Mouse (Mus musculus) embryo, embryonic 10.5 days (tissue): ENCODE results near the gene Rbm44.

ENCODE experiments used
- DNase-seq: peaks from one replicate; pipeline ENCODE4 v3.0.0-alpha.2; 2015; ENCODE audit warnings: low spot score

Rbm44 gene

DNA sequence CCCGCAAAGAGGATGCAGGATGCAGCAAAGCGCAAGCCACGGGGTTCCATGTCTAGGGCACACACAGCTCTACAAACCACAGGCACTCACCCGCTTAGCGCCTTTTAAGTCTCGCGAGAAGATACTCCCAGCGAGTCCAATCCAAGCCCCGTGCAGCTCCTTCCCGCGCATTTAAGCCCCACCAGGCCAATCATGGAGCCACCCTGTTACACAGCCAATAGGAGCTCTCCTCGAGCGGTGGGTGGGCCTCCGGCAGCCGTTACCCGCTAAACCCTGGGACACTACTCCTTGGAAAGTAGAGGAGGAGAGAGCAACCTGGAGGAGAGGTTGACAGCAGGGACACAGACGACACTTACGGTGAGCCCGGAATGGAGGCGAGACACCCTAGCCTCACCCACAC, at the start of gene Rbm44:
Rbm44 (plus strand) TSS at position 277 of the 400 bp plus-strand sequence.
- DNase-seq, result peak; percentile 16

DNA sequence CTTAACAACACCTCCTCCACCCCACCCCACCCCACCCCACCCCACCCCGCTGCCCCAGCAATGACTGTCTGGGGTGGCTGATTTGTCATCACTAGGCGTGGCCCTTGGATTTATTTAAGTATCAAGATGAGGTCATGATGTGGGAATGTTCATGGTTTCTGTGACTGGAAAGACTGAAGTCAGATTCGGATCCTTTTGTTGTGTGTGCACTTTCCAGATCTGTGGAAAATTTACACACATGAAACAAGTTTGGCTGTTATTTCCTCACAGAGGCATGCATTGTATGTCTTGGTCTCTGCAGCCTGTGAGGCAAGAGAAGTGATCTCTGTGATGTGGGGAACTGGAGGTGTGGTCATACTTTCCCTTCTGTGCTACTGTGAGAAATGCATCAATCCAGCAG, 49.6 kb upstream of the Rbm44 start:
- no peak for DNase-seq

DNA sequence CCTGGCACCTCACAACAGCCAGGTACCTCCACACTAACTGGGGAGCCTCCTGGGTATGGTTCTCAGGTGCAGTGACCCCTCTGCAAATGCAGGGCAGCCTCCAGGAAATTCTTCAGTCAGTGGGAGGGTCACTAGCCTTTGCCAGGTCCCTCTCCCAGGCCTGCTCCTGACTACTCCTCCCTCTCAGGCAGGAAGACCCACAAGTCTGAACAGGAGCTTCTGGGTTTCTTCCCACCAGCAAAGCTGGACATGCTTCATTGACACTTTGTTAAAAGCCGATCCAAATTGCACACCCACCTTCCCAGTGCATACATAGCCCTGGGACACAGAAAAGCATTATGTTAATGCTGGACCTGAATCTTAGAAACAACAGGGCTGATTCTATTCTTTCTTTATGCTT, 49.0 kb upstream of the Rbm44 start:
- DNase-seq, result no peak

DNA sequence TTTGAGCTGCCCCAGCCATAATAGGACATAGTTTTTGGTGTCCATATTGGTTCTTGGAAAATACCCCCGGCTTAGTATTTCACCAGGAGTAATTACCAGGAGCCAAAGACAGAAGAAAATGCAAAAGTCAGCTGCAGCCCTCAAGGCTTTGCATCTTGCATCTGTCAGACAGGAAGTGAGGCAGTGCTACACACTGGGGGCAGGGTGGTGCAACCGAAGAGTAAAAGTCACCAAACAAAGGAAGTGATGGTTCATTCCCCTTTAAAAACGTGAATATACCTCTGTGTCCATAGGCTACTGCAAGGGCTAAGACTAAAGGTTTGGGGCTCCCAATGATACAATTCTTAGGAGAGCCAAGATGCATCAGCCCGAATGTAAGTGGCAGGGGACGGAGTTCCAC, 48.4 kb upstream of the Rbm44 start:
- no peak for DNase-seq

DNA sequence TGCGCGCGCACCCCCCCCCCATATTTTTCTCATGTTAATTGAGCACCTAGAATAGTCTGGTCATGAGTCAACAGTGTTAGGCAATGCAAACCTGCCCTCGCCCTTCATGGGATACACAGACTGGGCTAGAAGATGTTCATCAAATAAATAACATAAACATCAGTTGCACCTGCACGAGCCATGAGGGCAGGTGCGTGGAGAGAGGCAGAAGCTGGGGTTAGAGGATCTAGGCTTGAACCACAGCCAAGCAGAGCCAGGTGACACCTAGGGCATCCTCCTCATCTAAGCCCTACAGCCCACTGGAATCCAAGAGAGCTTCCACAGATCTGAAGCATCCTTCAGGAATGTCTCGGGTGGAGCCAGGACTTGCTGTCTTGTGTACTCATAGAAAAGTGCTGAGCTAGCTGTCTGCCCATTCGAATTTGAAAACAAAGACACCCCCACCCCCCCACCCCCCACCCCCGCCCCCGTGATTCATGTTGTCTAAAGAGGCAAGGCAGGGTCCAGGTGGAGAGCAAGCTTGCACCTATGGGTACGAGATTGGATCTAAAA, 47.5 kb upstream of the Rbm44 start:
- DNase-seq, result no peak

DNA sequence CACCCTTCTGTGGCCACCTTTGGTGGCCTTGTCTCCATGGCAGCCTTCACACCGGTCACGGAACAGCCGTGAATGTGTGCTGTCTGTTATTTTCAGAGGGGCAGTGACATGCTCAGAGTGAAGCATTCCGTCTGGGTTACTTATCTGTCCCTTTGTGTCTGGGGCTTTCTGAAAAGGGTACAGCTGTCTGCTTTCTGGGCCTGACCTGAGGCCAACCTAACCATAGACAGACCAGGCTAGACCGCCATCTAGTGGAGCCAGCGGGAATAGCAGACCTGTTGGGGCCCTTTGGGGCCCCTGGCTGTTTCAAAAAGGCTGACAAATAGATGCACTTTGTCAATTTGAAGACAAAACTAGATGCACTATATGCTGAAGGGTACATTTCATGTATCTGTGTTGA, 46.0 kb upstream of the Rbm44 start:
- DNase-seq, result peak; percentile 81

DNA sequence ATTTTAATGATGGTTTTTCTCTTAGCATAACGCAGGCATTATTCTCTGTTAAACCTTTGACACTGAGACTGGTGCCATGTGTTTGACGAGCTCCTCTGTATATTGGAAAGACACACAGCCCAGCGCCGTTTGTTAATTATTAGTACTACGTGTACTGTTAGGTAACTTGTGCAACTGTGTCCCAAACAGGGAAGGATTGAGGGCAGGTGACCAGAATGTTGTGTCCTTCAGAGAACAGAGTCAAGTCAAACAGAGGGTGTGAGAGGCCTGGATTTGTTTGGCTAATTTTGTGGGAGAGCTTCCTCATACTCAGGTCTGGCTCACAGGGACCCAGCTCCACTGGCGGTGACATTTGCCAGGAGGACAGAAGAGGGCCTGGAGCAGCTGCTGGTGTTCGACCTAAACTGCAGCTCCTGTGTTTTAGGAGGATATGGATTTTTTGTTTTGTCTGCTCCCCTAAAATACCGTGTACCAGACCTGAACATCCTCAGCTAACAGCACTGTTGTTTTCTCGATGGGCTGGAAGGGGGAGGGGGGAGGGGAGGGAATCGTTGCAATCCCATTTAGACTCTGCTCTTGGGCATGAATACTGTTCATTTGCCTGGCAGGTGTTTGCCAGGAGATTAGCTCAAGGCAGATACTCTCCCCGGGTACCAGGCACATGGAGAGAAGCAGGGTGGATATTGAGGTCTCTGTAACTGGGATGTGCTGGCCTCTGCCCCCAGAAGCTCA, 43.0 kb upstream of the Rbm44 start:
- no peak for DNase-seq

DNA sequence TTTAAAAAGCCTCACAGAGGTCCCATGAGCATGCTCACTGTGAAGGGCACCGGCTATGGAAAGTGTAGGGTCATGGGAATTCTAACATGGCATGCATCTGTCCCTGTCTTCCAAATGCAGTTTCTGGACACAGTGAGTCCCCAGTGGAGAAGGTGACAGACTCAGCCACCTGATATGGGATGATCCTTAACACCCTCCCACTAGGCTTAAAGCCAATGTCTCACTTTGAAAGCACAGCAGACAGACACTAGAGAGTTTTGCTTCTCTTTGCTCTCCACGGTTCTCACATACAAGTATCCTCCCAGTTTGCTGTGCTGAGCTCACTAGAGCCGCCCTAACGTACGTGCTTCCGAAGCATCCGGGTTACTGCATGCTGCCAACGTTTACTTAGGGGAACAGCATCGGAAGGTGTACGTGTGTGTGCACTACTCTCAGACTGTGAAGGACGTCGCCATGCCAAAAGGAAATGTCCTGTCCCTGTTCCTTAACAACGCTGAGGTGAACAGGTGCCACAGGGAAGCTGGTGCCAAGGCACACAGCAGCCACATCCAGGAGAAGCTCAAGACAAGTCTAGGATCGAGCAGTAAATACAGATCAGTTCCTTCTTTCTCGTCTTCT, 41.4 kb upstream of the Rbm44 start:
- no peak for DNase-seq

DNA sequence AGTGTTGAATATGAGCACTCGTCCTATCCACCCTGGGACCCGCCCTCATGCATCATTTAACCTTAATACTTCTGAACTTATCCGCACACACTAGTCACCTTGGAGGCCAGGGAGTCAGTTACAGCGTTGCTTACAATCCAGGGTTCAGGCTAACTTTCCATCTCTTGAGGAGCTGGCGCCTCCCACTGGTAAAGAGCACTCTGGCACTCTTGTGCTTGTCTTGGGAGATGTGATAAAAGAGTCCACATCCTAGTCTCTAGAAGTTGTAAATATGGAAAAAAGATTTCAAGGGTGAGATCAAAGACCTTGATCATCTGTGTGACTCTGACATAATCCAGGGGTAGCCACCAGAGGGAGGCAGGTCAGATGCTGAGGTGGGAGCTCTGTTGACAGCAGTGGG, 37.3 kb upstream of the Rbm44 start:
- DNase-seq, result no peak

DNA sequence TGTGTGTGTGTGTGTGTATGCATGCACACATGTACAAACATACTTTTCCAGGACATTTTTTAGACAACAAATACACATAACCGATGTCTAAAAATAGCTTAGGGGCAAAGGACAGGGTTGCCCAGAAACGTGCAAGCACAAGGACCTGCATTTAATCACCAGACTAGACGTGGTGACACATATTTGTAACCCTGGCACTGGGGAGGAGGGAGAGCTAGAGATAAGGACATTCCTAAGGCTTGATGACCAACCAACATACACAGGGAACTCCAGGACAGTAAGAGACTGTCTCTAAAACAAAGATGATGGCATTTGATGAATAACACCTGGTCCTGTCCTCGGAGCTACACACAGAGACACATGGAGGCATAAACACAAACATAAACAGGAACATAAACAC, 35.6 kb upstream of the Rbm44 start:
- DNase-seq, result no peak

DNA sequence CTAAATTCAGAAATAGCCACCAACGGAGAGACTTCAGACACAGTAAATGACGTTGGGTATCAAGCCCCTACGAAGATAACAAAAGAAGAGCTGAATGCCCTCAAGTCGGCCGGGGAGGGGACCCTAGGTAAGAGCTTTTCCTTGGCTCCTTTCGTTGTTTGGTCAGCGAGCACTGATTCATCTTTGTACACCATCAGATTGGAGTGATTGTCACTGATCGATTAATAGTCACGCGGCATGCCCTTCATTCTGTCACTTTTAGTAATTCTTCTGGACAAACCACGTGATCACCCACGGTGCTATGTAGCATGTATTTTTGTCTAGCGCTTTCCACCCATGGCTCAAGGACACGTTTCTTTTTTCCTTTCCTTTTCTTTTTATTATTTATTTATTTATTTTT, 32.7 kb upstream of the Rbm44 start:
- DNase-seq, result no peak

DNA sequence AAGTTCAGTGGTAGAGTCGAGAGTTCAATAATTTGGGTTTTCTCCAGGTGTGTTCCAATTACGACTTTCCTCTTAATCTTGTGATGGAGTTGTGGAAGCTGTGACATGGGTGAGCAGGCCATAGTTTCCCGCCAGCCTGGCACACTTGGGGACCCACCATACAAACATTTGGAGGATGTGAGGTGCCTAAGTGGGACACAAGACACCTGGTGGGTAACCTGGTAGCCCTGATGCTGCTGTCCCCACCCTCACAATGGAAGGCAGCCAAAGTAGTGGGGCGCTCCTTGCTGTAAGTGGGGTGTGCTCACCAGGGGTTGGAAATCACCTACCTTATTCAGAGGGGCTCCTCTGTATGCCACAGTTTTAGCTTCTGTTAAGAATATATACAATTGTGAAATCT, 32.3 kb upstream of the Rbm44 start:
- DNase-seq, result no peak

DNA sequence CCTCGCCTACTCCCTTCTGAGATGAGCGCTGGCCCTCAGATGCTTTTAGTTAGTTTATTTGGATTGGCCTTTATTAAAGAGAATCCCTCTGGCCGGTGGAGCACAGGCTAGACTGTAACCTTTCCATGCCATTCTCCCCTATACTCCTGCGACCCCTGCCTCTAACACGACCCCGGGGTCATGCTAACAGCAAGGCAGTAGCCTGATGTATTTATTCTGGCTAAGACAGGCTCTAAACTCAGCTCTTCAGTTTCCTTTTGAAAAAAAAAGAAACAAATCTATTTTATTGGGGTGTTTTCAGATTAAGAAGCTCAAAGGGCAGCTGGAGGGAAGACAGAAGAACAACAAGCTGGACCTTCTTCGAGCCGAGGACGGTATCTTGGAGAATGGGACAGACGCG, 22.8 kb upstream of the Rbm44 start:
- no peak for DNase-seq

DNA sequence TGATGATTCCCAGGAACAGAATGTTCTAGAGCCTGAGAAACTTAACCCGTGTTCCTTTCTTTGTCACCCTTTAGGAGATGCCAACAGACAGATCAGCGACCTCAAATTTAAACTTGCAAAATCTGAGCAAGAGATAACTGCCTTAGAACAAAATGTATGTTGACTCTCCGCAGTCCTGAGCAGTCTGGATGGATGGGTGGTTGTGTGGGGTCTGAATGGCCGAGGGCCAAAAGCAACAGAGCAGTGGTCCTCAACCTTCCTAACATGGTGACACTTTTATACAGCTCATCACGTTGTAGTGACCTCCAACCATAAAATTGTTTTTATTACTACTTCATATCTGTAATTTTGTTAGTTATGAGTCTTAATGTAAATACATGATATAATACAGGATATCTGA, 21.9 kb upstream of the Rbm44 start:
- DNase-seq, result no peak

DNA sequence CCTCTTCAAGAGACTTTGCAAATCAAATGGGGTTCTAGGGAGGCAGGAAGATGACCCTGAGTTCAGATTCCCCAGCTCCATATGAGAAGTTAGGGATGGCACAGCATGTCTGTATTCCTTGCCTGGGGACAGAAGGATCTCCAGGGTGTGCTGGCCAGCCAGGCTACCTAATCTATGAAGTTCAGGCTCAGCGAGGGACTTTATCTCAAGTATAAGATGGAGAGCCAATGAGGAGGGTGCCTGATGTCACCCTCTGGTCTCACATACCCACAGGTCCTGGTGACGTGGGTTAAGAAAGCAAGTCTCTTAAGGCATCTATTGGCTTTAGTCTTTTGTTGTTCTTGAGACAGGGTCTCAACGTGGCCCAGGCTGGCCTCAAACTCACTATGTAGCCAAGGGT, 21.4 kb upstream of the Rbm44 start:
- DNase-seq, result no peak

DNA sequence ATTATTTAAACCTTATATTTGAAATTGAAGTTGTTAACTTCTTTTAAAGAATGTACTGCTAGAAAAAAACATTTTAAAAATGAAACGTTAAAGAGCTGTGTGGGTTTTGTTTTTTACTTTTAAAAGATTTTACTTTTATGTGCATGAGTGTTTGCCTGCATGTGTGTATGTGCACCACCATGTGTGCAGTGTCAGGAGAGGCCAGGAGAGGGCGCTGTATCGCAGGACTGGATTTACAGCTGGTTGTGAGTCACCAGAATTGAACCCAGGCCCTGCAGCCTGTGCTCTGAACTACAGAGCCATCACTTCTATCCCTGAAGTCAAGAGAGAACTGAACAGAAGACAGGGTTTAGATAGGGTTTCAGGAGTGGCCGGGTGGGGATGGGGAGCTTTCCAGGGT, 16.0 kb upstream of the Rbm44 start:
- DNase-seq, result no peak

DNA sequence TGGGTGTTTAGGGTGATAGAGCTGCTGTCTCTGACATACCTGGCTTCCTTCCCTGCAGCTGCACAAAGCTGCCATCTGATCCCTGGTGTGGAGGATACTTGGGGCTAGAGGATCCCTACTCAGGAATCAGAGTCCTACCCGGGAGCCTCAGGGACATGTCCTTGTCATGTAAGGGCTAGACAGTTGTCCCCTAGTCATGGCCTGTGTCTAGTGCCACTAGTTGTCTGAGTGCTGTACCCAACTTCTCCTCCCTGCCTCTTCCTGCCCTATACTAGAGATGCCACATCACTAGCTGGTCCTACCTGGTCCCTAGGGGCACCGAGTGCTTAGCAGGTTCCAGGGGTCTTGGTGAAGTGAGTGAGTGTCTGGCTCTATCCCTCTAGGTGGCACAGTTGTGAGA, 7.9 kb upstream of the Rbm44 start:
- DNase-seq, result no peak

DNA sequence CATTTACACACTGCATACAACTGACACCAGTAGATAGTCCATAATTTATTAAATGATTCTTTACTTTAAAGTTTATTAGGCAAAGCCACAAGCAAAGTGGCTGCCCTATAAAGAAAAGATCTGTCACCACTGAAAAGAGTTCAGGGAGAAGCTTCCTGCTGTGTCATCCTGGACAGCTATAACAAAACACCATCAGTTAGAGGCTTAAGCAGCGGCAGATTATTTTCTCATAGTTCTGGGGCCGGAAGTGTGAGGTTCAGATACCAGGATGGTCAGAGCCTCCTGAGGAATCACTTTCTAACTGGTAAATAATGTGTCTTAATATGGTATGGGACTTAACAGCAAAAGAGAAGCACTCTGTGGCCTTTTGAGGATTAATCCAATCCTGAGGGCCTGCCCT, 6.6 kb downstream of the Rbm44 start:
- DNase-seq, result no peak

DNA sequence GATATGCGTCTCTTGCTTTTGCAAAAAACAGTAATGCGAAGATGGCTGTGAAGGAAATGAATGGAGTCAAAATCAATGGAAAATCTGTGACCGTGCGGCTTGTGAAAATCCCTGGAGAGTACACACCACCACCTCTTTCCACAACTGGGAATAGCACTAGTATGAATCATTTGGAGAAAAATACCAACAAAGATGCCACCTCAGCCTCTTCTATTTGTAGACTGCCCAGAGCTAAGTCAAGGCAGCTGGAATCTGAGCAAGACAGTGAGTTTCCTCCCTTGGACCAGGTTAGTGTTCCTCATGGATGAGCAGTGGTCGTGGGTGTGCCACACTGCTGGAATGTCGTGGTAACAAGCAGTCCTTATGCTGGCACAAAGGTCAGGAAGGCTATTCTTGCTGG, 21.9 kb downstream of the Rbm44 start:
- DNase-seq, result no peak

DNA sequence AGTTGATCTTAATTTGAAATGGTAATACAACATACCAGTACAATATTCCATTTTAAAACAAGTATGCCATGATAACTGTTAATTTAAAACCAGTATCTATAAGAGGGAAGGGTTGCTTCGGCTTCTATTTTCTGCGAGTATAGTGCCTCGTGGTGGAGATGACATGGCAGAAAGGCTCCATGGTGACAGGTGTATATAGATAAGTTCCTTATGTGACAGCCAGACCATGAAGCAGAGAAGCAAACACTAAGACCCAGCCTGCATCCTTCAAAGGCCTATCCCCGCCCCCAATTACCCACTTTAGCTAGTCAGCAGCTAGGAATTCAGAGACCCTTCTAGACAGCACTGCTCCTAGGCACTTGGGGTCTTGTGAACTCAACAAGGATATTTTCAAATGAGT, 24.3 kb downstream of the Rbm44 start:
- no peak for DNase-seq

DNA sequence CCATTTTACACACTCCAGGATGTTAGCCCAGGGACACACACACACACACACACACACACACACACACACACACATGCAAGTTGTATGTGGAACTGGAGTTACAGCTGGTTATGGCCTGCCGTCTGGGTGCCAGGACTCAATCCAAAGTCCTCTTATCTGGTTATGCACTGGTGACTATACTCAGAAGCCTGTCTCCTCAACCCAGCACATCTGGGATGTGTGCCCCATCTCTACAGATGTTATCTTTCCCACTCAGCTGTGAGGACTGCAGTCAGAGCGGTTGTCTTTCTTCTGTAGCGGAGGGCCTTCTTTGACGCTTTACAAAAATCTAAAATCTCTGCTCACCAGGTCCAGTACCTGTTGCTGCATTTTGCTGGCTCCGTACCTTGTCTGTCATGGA, 29.9 kb downstream of the Rbm44 start:
- no peak for DNase-seq

DNA sequence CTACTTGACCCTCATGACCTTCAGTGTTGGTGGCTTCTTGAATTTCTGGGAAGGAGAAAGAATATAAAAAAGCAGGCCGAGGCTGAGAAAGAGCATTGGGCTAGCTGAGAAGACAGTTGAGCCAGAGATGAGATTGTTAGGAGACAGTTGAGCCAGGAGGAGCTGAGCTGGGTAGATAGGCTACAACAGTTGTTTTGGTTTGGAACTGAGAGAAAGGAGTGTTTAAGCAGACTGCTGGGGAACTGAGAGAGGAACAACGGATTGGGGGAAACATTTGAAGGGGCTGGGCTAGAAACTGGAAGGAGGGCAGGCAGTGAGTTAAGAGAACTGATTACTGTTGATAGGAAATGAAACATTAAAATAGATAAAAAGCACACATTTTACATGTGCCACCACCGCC, 31.1 kb downstream of the Rbm44 start:
- DNase-seq, result no peak

DNA sequence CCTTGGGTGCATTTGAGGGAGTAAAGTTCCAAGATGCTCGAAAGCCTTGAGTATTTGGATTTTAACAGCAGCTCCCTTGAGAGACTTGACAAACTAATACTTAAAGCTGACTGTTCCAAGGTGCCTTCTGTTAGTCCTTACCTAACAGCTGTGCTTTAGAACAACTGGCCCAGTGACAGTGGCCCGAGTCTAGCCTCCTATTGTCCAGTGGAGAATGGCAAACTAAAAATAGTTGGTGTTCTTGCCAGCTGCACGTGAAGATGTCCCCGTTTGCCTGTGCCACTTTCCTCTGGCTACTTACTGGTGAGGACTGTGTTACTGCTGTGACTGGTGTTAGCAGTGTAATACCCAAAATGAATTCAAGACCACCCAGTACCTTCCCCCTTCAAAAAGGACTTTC, 32.0 kb downstream of the Rbm44 start:
- no peak for DNase-seq

DNA sequence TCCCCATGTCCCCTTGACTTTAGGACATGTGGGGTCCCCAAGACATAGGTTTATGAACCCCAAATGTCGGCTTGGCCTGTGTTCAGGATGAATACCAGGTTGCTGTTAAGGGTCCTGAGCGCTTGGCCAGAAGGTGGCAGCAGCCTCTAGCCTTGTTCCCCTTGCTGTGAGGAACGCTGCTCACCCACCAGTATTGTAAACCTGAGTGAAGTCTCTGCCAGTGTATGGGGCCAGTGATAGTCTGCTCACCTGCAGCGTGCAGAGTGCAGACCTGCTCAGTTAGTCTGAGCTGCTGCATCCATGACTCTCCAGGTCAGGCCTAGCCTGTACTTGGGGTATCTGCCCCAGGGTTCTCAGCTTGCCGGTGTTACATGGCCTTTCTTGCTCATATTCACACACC, 34.2 kb downstream of the Rbm44 start:
- DNase-seq, result peak; percentile 71
